Comparison of ENCODE assay signal across 7 mouse cellular contexts in the genomic region with DNA sequence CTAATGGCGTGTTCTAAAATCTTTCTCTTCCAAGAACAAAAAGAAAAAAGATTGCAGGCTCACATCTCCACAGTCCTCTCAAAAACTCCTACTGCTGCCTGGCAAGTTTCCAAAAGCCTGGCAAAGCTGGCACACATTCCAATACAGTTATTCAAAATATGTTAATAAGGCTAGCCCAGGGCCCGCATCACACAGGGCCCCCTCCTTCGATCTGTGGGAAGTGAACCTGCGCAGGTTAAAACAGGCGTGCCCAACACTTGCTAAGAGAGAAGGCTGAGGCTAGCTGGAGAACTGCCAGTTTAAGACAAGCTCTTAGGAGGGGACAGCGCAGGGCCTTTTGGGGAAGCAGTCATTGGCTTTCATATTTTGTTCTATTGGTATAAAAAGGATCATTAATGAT. TPM values are rescaled to one million over a fixed set of nuclear protein-coding genes. Genes with fewer than 3 reads are reported as not detected.
DNase-seq lines count a peak whose midpoint lies in the region; ATAC-seq and TF ChIP-seq lines count a peak whose summit lies in the region.

No protein-coding gene starts in this region.

- H3K4me1 ChIP-seq in limb, embryonic 13.5 days: peaks cover 35% of the 10 kb centered on the region
- 0 out of 2 replicates have a peak, but pooled peaks cover 5% of the 10 kb centered on the region for H3K4me1 ChIP-seq in limb, embryonic 10.5 days
- H3K4me1 ChIP-seq in forebrain, embryonic 12.5 days: peaks cover 13% of the 10 kb centered on the region; the same call in 1 of the 2 replicates
- H3K4me1 ChIP-seq in kidney, adult 2 months (ENCODE audit: control insufficient read depth, insufficient read depth, low read length): peaks cover 21% of the 10 kb centered on the region; the same call in 1 of the 2 replicates
- H3K4me1 ChIP-seq in limb, embryonic 15.5 days: peaks cover 49% of the 10 kb centered on the region
- peaks cover 22% of the 10 kb centered on the region for H3K4me1 ChIP-seq in stomach, embryonic 16.5 days (ENCODE audit: control insufficient read depth, insufficient read depth, low read length)

- H3K4me3 ChIP-seq in limb, embryonic 13.5 days: no peak overlapping the region
- no peak overlapping the region for H3K4me3 ChIP-seq in limb, embryonic 10.5 days
- H3K4me3 ChIP-seq in forebrain, embryonic 12.5 days (replicated peaks): no peak overlapping the region
- no peak overlapping the region for H3K4me3 ChIP-seq in kidney, adult 2 months (ENCODE audit: insufficient read depth, low read depth, low read length)
- H3K4me3 ChIP-seq in limb, embryonic 15.5 days: no peak overlapping the region
- no peak overlapping the region for H3K4me3 ChIP-seq in stomach, embryonic 16.5 days (replicated peaks; ENCODE audit: low read length)

- ATAC-seq in limb, embryonic 13.5 days (ENCODE audit: low FRiP score, low read depth): no peak
- peak; percentile 81; the same call in 1 of the 2 replicates for ATAC-seq in forebrain, embryonic 12.5 days (ENCODE audit: low FRiP score)
- ATAC-seq in limb, embryonic 15.5 days (ENCODE audit: insufficient number of reproducible peaks, low FRiP score, low TSS enrichment, low read depth): no peak
- no peak; the same call in 1 of the 2 replicates for ATAC-seq in stomach, embryonic 16.5 days (ENCODE audit: insufficient read depth, low FRiP score)

- peaks cover 7% of the 10 kb centered on the region; the same call in 1 of the 2 replicates for H3K36me3 ChIP-seq in limb, embryonic 13.5 days
- H3K36me3 ChIP-seq in limb, embryonic 10.5 days: 0 out of 2 replicates have a peak, but pooled peaks cover 5% of the 10 kb centered on the region
- H3K36me3 ChIP-seq in forebrain, embryonic 12.5 days (replicated peaks): no peaks in the 10 kb centered on the region
- H3K36me3 ChIP-seq in kidney, adult 2 months (ENCODE audit: control insufficient read depth, insufficient read depth, low read length): no peaks in the 10 kb centered on the region
- no peaks in the 10 kb centered on the region; the same call in 1 of the 2 replicates for H3K36me3 ChIP-seq in limb, embryonic 15.5 days
- no peaks in the 10 kb centered on the region for H3K36me3 ChIP-seq in stomach, embryonic 16.5 days (ENCODE audit: control insufficient read depth, insufficient read depth, low read length)

- peak overlapping the region; percentile 49; the same call in 1 of the 2 replicates for H3K27ac ChIP-seq in limb, embryonic 13.5 days
- no peak overlapping the region for H3K27ac ChIP-seq in limb, embryonic 10.5 days
- H3K27ac ChIP-seq in forebrain, embryonic 12.5 days: peak overlapping the region; percentile 50; the same call in 1 of the 2 replicates
- H3K27ac ChIP-seq in kidney, adult 2 months (ENCODE audit: insufficient read depth, low read depth, low read length): no peak overlapping the region
- peak overlapping the region; percentile 22; the same call in 1 of the 2 replicates for H3K27ac ChIP-seq in limb, embryonic 15.5 days
- H3K27ac ChIP-seq in stomach, embryonic 16.5 days (ENCODE audit: low read length): peak overlapping the region; percentile 56

- H3K4me2 ChIP-seq in limb, embryonic 13.5 days (replicated peaks): no peak overlapping the region
- H3K4me2 ChIP-seq in forebrain, embryonic 12.5 days: no peak overlapping the region
- H3K4me2 ChIP-seq in limb, embryonic 15.5 days: no peak overlapping the region
- 0 out of 2 replicates have a peak overlapping the region, but pooled peaks have one; percentile 2 for H3K4me2 ChIP-seq in stomach, embryonic 16.5 days (ENCODE audit: low read depth, low read length)

- H3K9ac ChIP-seq in limb, embryonic 13.5 days: no peak overlapping the region
- H3K9ac ChIP-seq in forebrain, embryonic 12.5 days: no peak overlapping the region
- no peak overlapping the region for H3K9ac ChIP-seq in limb, embryonic 15.5 days
- H3K9ac ChIP-seq in stomach, embryonic 16.5 days (ENCODE audit: low read length): no peak overlapping the region

- WGBS in limb, embryonic 13.5 days: 67% methylated on average over 6 of the region's 6 CpGs
- WGBS in limb, embryonic 10.5 days: 88% methylated on average over 6 of the region's 6 CpGs
- 62% methylated on average over 6 of the region's 6 CpGs for WGBS in forebrain, embryonic 12.5 days
- WGBS in kidney, adult 2 months: 25% methylated on average over 6 of the region's 6 CpGs
- 39% methylated on average over 6 of the region's 6 CpGs for WGBS in limb, embryonic 15.5 days
- 66% methylated on average over 6 of the region's 6 CpGs for WGBS in stomach, embryonic 16.5 days

- no peak for DNase-seq in limb, embryonic 10.5 days (ENCODE audit: low spot score)
- DNase-seq in kidney, adult 2 months: peak; percentile 88
- DNase-seq in c-Kit-positive CD71-positive TER-119-positive erythroid progenitor cells, embryonic 14.5 days (ENCODE audit: low spot score): no peak

- TF ChIP-seq CTCF in kidney, adult 2 months (conservative IDR thresholded peaks at IDR 0.05; ENCODE audit: insufficient read depth, insufficient read length, low read depth, low read length): no peak

- H3K27me3 ChIP-seq in limb, embryonic 13.5 days: no peaks in the 10 kb centered on the region
- H3K27me3 ChIP-seq in limb, embryonic 10.5 days (ENCODE audit: low read depth, poor library complexity, severe bottlenecking): no peaks in the 10 kb centered on the region
- no peaks in the 10 kb centered on the region for H3K27me3 ChIP-seq in forebrain, embryonic 12.5 days
- no peaks in the 10 kb centered on the region for H3K27me3 ChIP-seq in kidney, adult 2 months (replicated peaks; ENCODE audit: control insufficient read depth, insufficient read depth, low read length)
- no peaks in the 10 kb centered on the region for H3K27me3 ChIP-seq in limb, embryonic 15.5 days
- H3K27me3 ChIP-seq in stomach, embryonic 16.5 days (ENCODE audit: control insufficient read depth, insufficient read depth, low read length): no peaks in the 10 kb centered on the region

- no peak for TF ChIP-seq POLR2A in kidney, adult 2 months (IDR thresholded peaks at IDR 0.05; ENCODE audit: low read depth, low read length)

- H3K9me3 ChIP-seq in limb, embryonic 13.5 days: no peaks in the 10 kb centered on the region
- no peaks in the 10 kb centered on the region for H3K9me3 ChIP-seq in limb, embryonic 10.5 days (replicated peaks)
- H3K9me3 ChIP-seq in forebrain, embryonic 12.5 days: no peaks in the 10 kb centered on the region
- no peaks in the 10 kb centered on the region for H3K9me3 ChIP-seq in limb, embryonic 15.5 days
- no peaks in the 10 kb centered on the region for H3K9me3 ChIP-seq in stomach, embryonic 16.5 days (replicated peaks; ENCODE audit: control insufficient read depth, low read length)

RNA-seq across cellular contexts. Expression of gene Gab1, which starts 23.7 kb away (rescaled TPM):
- polyA plus RNA-seq in limb, embryonic 13.5 days (2015; fragmentation: Nextera tagmentation; extraction: Ambion mirVana): 21.9 and 24.3 TPM in 2 replicates
- 10.6 and 14.2 TPM in 2 replicates for polyA plus RNA-seq in limb, embryonic 10.5 days (2016; fragmentation: Nextera tagmentation; extraction: Ambion mirVana)
- 15.3 and 15.6 TPM in 2 replicates for polyA plus RNA-seq in forebrain, embryonic 12.5 days (2016; fragmentation: Nextera tagmentation; extraction: Ambion mirVana)
- 24.6 and 27.8 TPM in 2 replicates for polyA plus RNA-seq in kidney, adult 2 months (2012; rRNA removed)
- 24.9 and 25.6 TPM in 2 replicates for polyA plus RNA-seq in limb, embryonic 15.5 days (2015; fragmentation: Nextera tagmentation; extraction: Ambion mirVana)
- 13.6 and 14.6 TPM in 2 replicates for polyA plus RNA-seq in stomach, embryonic 16.5 days (2015; fragmentation: Nextera tagmentation; extraction: Ambion mirVana)

Comparison
In these comparisons a context has a peak if more than half of its experiments do, and no peak if none do; other contexts are left out.
1. H3K27ac ChIP-seq: peak in limb, embryonic 13.5 days (single experiment), forebrain, embryonic 12.5 days (single experiment), limb, embryonic 15.5 days (single experiment) and stomach, embryonic 16.5 days (single experiment); none in limb, embryonic 10.5 days (single experiment) and kidney, adult 2 months (single experiment).